Mouse (Mus musculus) cerebellum, adult (tissue): Measurements from ENCODE around the gene Polr3h.

Experiments used
- ATAC-seq: cut with Nextera tagmentation; 2 replicates; pipeline ENCODE4 v1.9.2; 2017; ENCODE audit warnings: mild to moderate bottlenecking, moderate library complexity, mixed read lengths; ENCODE audit not compliant: insufficient number of reproducible peaks, low FRiP score, low TSS enrichment

Gene Polr3h

DNA sequence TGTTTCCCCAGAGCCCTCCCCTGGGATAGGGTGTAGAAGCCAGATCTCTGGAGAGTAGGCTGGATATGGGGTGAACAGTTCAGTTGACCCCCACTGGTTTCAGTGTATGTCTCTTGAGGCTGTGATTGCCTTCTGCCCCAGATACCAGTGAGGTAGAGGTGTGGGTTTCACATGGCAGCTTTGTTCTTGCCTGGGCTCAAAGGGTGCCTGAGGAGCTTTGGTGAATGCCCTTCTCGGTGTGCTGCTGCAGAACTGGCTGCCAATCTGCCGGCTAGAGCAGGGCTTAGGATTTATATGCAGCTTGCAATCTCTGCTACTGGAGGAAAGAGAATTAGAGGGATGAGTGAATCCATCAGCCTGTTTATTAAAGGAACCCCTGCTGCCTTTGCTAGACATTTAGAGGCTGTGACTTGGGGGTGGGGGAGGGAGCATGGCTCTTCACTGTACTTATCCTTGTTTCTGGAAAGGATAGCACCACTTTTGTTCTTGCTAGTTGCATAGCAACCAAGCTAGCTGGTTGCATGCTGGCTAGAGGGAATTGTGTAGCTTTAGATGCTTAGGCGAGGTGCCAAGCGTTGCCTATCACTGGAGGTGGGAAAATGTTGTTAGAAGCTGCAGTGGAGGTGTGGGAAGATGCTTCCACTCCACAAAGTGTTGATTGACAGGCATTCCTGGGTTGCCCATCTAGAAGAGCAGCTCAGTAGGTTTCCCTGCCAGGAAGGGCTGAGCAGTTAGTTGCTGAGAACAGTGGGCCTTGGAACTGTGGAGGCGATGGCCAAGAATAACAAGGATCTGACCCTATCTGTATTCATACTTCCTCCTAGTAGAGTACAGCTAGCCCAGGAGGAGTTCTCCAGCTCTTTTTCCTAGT is 46.3 kb downstream of the Polr3h start:
- ATAC-seq, result no peak

DNA sequence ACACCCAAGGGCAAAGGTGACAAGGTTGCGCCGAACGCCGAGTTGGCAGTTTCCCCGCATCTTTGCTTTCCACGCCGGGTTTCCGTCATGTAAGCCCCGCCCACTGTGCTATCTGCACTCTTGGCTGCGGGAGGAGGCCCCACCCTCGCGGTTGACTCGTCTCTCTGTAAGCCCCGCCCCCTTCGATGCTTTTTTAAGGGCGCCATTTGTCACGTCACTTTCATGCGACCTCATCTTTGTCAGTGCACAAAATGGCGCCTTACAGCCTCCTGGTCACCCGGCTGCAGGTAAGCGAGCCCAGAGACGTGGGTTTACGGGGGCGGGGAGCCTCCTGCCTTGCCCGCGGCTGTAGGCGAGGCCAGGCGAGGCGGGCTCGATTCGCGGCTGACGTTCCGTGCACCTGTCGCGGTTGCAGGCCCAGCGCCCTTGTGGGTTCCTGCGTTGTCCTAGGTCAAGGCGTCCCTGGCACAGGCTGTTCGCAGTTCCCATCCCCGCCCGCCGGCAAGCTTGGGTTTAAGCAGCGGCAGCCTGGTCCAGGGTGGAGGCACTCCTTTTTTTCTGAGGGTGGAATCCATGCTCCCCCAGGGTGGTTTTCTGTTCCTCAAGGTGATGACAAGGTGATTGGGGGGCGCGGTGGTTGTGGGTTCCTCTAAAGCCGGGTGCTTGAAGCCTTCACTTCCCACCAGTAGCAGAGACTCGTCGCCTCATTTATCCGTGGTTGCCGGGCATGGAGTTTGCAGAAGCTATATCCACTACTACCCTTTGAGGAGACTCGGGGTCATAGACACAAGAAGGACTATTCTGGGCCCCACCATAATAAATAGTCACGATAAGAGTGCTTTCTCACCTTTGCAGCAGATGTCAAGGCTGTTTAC is 53.5 kb downstream of the Polr3h start, which contains the start of gene Aco2:
Gene Aco2 (plus strand): TSS at position 48 of the 875 bp plus-strand sequence.
- ATAC-seq, result peak; percentile 75

DNA sequence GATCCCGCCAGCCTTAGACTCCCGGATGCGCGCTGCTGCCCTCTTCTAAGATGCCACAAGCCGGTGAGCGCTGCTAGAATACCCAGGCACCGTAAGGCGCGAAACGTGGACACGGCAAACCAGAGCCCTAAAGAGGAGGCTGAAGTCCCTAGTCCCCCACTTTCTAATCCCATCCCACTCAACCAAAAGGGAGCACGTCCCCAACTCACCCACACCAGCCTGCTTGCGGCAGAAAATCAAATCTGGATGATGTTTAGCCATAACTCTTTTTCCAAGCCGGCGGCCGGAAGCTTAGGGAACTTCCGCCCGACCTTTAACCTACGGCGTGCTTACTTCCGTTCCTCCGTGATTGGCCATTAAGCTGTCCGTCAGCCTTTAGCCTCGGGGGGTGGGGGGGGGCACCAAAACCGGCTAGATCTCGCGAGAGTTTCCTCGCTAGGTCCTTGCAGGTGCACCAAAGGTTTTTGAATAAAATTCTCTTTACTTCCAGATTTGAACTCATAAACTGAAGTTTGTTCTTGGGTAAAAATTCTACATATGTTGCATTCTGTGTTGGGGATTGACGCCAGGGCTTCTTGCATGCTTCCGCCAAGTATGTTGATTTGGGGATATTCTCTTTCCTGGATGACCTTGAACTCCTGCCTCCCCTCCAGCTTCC is 54.3 kb downstream of the Polr3h start, which contains the start of gene Phf5a:
Gene Phf5a (minus strand): TSS at position 308 of the 658 bp plus-strand sequence.
- ATAC-seq, result peak; percentile 87

DNA sequence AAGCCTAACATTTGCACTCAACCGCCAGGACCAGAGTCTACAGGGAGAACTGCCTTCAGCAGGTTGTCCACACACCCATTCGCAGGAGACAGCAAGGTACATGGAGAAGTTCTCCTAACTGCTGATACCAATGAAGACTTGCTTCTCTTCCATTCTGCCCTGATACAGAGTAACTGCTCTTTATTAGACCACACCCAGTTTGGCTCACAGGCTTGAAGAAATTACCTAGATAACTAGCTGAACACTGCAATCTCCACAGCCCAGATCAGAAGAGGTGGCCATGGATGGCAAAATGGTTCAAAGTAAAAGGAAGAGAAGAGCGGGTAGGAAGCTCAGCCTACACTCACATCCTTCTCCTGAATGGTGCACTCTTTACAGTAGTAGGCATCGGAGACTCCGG is 56.1 kb downstream of the Polr3h start:
- no peak for ATAC-seq

DNA sequence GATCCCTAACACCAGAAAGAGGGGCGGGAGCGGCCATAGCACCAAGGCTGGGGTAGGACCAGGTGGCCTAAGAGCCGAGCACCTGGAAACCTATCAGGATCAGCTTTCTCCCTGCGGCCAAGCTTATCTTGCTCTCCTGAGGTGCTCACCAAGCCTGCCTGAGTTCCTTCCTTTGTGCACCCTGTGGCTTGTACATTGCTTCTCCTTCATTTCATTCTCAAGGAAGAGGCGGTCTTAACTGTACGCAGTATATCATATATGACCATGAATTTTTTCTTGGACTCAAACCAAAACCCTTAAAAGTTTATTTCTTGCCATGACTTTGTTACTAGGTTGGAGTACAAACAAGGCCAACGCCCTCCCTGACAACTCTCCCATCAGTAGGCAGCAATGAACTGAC is 61.8 kb downstream of the Polr3h start:
- ATAC-seq, result no peak

DNA sequence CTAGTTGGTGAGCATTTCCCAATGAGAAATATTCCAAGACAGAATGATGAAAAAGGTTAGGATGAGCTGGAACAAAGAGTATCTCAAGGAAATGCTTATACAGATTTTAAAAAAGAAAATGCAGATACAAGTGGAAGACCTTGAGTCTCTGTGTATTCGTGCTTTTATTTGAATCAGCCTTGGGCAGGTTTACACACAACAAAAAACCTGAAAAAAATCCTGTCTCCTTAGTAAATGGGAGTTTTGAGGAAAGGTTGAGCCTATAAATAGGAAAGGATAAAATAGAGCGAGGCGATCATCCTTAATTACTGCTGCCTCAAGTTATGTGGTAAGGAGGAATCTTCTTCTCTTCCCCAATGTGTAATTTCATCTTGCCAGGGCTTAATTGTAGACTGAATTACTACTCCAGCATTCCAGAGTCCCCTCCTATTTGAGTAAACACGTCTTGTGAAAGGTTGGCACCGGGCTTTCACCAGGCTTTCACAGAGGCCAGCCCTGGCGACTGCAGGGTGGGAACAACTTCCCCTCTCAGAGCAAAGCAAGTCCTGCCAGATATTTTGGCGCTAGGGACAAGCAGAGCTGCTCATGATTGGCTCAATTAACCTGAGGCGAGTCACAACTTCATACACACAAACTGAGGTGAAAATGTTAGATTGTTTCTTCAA is 65.4 kb downstream of the Polr3h start:
- ATAC-seq, result no peak

DNA sequence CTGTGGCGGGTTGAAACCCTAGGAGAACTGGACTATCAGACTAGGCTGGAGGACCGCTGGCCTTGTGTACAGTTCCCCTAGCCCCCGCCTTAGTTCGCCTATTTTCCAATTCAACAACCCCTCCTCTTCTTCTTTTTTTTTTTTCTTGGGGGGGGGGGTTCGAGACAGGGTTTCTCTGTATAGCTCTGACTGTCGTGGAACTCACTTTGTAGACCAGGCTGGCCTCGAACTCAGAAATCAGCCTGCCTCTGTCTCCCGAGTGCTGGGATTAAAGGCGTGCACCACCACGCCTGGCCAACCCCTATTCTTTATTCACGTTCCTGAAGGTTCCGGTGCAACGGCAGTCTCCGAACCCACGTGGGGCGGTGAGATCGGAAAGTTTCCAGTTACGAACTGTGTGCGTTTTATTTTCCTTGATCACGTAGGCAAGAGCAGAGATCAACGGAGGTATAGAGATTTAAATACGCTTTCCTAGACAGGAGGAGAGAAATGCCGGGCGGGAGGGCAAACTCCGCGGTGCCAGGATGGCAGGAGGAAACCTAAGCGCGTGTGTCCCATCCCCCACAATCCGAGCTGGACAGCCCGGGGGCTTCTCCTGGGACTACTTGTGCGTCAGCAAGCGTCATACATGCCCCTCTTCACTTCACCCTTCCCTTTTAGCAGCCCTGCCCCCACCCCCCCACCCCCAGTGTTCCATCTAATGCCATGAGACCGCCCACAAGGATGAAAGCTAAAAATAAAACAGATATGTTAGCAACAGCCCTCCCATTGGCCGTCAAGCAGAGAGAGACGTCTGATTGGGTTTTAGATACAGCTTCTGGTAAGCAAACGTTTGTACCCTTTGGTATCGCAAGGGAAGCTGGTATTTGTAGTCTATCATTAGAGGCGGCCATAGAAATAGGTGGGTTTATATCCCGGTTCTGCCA is 66.4 kb downstream of the Polr3h start:
- ATAC-seq, result peak; percentile 64

DNA sequence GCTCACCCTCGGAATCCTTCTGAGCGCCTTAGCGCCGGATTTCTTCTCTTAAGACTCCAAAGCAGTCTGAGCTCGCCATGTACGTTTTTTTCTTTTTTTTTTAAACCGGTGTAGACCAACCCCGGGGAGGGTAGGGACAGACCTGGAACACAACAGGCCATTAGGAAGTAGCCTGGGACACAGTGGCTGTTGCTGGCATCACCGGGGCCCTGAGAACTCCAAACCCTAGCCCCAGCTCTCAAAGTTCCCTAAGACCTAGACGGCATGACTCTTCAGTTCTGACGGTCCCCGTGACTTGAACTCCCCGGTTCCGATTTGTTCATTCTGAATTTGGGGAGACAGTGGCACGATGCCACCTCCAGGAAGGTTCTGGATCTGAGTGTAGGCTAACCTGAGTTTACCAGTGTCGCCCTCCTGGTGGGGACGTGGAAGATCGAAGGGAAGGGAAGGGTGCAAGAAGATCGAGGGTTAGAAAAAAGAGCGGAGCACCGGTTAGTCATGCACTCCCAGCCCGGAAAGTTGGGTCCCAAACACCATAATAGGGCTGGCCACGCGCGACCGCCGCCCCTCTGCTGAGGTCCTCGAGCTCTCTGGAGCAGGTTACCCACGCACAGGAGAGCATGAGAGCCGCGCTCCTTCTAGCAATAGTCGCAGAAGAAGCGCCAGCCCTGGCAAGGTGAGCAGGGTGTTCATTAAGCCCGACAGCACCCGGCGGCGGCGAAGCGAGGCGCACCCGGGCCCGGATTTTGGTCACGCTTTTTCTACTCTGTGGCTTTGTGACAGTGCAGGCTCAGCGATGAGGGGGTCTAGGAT is 67.3 kb downstream of the Polr3h start, which contains the start of gene Tob2:
Gene Tob2 (minus strand): TSS at position 280 of the 813 bp plus-strand sequence.
- ATAC-seq, result 0 out of 2 replicates have a peak, but pooled peaks have one; percentile 1

DNA sequence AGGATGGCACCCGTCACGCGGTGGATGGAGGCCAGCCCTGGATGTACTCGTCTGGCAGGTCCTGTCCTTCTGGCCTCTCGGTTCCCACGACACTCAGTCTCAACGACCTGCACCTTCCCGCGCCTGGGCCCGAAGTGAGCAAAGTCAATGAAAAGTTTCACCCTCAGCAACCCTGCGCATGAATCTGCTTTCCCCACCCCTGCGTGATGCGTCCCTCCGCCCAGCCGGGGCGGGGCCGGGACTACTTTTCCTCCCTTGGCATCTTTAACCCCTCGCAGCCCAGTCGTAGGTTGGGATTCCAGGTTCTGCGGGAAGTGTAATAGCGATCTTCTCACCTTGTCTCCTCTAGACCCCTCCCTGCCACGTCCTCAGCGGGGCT is 67.9 kb downstream of the Polr3h start:
- 0 out of 2 replicates have a peak, but pooled peaks have one; percentile 21 for ATAC-seq

DNA sequence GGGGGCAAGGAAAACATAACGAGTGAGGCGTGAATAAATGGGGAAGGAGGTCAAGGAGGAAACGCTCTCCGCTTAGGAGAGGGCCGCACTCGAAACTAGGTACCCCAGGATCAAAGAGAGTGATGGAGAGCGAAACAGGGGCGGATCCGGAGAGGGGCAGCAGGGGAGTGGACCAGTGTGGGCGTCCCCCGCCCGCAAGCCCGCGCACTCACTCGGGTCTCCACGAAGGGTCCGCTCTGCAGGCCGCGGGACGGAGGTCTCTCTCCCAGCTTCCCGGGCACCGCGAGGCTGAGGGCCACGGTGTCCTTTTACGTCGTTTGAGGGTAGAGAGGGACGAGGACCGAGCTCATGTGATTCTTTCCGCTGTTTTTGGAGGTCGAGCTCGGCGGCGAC is 68.3 kb downstream of the Polr3h start:
- no peak for ATAC-seq

DNA sequence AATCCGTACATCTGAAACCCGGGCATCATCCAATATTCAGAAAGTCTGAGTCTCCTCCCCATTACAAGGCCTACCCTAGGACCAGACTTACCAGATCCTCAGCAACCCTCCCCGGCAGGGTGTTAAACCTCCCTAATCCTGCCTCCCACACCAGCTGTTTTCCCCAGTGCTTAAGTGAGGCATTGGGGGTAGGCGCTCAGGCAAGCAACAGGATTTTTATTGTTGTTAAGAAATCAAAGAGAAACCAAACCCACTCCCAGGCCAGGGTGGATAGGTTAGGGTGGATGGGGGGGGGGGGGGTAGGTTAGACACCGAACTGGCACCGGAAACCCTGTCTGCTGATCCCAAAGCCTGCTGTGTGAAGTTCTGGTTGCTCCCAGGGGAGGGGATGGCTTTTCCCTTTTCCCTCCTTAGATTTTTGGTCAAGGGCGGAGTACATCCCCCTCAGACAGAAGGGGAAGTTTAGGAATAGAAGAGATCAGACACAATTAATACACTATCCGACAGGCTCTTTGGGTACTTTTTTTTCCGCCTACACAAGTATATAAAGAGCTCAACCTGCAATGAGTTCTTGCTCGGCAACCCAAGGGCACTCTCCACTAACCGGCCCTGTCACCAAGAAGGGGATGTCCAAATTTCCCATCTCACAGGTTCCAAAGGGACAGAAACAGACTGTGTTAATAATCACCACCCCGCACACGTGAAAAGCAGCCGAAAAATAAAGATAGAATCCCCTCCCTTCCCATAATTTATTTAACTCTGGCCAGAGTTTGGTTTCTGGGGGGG is 68.9 kb downstream of the Polr3h start:
- no peak for ATAC-seq

DNA sequence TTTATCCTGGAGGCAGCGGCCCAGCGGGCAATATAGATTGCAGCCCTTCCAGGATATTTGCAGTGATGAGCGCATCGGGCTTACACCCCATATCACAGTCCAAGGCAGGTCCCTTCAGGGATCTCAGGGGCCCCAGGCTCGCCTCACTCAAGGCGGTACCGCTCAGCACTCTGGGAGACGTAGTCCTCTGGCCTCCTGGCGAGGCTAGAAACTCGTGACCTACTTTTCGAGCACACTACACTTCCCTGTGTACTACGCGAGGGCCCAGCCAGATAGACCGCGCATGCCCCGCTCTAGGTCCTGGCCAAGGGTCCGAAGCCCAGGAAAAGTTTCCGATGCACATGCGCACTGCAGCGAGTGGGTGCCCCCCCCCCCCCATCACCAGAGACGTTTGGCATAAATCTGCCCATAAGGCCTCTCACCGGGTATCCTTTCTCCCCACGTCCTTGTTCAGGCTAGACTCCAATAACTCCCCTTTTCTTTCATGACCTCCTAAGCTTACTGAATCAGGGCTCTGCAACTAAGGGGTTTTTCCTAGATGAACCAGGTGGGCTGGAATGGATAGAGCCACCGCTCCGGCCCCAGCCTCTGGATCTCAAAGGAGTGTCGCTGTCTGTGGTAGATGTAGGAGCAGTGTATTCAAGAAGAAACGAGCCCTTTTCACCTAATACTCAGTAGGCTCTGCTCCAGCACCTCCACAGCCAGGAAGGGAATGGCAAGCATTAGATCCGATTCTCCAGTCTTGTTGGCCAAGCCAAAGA is 69.8 kb downstream of the Polr3h start:
- peak; percentile 86 for ATAC-seq

DNA sequence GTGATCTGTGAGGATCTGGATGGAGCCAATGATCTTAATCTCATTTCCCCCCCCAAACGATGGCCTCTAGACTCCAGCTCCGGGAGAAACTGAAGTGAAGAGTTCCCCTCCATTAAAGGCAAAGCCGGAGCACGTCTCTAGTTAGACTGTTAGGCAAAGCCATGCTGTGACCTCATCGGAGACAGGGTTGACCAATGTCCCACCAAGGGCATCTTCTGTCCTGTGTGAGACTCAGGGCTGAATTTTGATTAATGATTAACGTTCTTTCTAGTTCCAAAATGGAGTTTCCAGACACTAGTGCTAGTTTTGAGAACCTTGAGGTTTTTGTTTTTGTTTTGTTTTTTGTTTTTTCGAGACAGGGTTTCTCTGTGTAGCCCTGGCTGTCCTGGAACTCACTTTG is 73.0 kb downstream of the Polr3h start:
- ATAC-seq, result no peak

DNA sequence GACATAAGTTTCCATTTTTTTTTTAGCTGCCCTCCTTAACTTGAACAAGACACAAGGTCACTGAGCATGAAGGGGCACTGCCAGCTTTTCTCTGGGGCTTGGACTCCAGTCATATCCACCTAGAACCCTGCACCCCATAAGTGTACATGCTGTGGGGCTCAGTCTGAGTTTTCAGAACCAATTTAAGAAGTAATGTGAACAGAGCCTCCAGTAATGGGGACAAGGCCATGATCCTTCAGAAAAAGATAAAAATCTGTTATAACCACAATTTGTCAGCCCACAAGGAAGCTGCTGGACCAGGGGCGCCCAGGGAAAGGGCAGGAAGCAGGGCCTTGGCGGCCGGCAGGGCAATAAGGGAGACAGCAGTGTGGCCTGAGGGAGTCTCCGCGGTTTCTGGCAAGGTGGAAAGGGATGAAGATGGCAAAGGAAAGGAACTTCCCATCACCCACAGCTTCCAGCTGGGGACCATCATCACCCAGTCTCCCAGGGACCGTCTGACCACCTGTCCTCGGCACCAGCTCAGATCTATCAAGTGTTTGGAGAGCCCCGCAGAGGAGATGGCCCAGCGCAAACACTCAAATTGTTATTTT is 73.5 kb downstream of the Polr3h start:
- ATAC-seq, result no peak

DNA sequence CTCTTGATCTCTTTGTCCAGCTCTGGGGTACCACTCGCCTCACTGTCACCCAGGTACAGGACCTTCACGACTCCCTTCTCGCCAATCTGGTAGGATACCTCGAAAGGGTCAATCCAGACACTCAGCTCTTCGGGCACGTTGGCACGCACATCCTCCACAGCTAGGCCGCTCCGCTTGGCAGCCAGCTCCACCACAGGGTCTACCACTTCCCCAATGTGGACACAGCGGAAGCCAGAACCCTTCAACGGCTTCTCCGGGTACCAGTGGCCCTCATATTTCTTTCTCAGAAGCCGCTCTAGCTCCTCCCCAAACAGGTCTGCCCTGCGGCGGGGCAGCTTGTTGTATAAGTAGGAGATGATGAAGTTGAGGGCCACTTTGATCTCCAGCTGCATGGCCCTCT is 74.7 kb downstream of the Polr3h start:
- no peak for ATAC-seq

DNA sequence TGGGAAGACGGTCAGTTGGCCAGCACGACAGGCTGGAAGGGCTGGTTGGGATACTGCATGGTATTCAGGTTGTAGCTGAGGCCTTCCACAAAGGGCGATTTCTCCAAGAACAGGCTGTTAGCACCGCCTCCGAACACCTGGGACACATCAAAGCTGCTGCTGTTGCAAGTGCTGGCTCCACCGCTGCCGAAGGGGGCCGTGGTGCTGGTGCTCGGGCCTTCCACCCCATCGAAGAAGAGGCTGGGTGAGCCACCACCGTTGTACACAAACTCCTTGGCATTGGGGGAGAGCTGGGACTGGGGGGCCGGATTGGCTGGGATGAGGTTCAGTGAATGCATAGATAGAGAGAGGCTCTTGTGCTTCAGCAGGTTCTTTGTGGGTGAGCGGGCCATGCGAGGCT is 75.3 kb downstream of the Polr3h start:
- no peak for ATAC-seq
